Mouse (Mus musculus): Measurements from ENCODE around the gene Cnot3. TPM values are rescaled to one million over a fixed set of nuclear protein-coding genes. Genes with fewer than 3 reads are reported as not detected.

The Cnot3 gene
- polyA plus RNA-seq, 2 experiments: 20.2 to 30.2 TPM

- Histone ChIP-seq H3K9me3 (ENCODE audit: control insufficient read depth, low read length) (no peaks in the 10 kb centered on the region), H3K4me1 (replicated peaks; ENCODE audit: control insufficient read depth in 2 of 2, insufficient read depth in 2 of 2, low read length in 1 of 2) (no peaks in the 10 kb centered on the region), H3K27me3 (ENCODE audit: control insufficient read depth, insufficient read depth, low read length) (no peaks in the 10 kb centered on the region), H3K27ac (no peak overlapping the region), H3K4me3 (ENCODE audit: insufficient read depth in 1 of 2, low read depth in 2 of 2, low read length in 2 of 2) (no peak overlapping the region), H3K4me2 (ENCODE audit: low read depth) (no peak overlapping the region), H3K36me3 (replicated peaks; ENCODE audit: control insufficient read depth, insufficient read depth, low read depth) (no peaks in the 10 kb centered on the region), H3K9ac (replicated peaks) (no peak overlapping the region)
- ATAC-seq (ENCODE audit: insufficient read depth) (no peak), DNase-seq (ENCODE audit: low read depth in 3 of 3, low spot score in 3 of 3) (no peak)
- WGBS (ENCODE audit: insufficient replicate concordance): 82% methylated on average over 31 of the region's 31 CpGs
- TF ChIP-seq EP300 (IDR thresholded peaks at IDR 0.05; ENCODE audit: low read depth): no peak
Measured at GRCm38 (mm10) chr7:3685400-3686187, 40.5 kb downstream of the Cnot3 start.

- peaks cover 4 to 11% of the 10 kb centered on the region in 2 experiments; a peak in 3 of 4 replicates for H3K4me1 ChIP-seq (replicated peaks; ENCODE audit: control insufficient read depth in 2 of 2, insufficient read depth in 2 of 2, low read length in 1 of 2)
- H3K27me3 ChIP-seq (ENCODE audit: control insufficient read depth, insufficient read depth, low read length): no peaks in the 10 kb centered on the region
- no peak for DNase-seq (ENCODE audit: low read depth in 3 of 3, low spot score in 3 of 3)
- H3K9me3 ChIP-seq (ENCODE audit: control insufficient read depth, low read length): no peaks in the 10 kb centered on the region
- peak overlapping the region; percentile 81; the same call in 1 of the 2 replicates for H3K9ac ChIP-seq (replicated peaks)
- WGBS (ENCODE audit: insufficient replicate concordance): 8% methylated on average over 3 of the region's 3 CpGs
- no peak overlapping the region for H3K27ac ChIP-seq
- TF ChIP-seq EP300 (IDR thresholded peaks at IDR 0.05; ENCODE audit: low read depth) (no peak), CTCF (IDR thresholded peaks at IDR 0.05; ENCODE audit: low read depth) (no peak)
- H3K4me2 ChIP-seq (ENCODE audit: low read depth): peak overlapping the region; percentile 95
- no peaks in the 10 kb centered on the region for H3K36me3 ChIP-seq (replicated peaks; ENCODE audit: control insufficient read depth, insufficient read depth, low read depth)
- no peak for ATAC-seq (ENCODE audit: insufficient read depth)
- peak overlapping the region; percentile 77 to 88 for H3K4me3 ChIP-seq (ENCODE audit: insufficient read depth in 1 of 2, low read depth in 2 of 2, low read length in 2 of 2)
Measured at GRCm38 (mm10) chr7:3691919-3692318, 46.9 kb downstream of the Cnot3 start.

- under 1% methylated on average over 49 of the region's 49 CpGs for WGBS (ENCODE audit: insufficient replicate concordance)
- peaks cover 4 to 11% of the 10 kb centered on the region in 2 experiments; a peak in 3 of 4 replicates for H3K4me1 ChIP-seq (replicated peaks; ENCODE audit: control insufficient read depth in 2 of 2, insufficient read depth in 2 of 2, low read length in 1 of 2)
- no peaks in the 10 kb centered on the region for H3K36me3 ChIP-seq (replicated peaks; ENCODE audit: control insufficient read depth, insufficient read depth, low read depth)
- peak within 1 kb of the TSS; percentile 81 for H3K9ac ChIP-seq (replicated peaks)
- no peaks in the 10 kb centered on the region for H3K9me3 ChIP-seq (ENCODE audit: control insufficient read depth, low read length)
- ATAC-seq (ENCODE audit: insufficient read depth) (no peak), DNase-seq (ENCODE audit: low read depth in 3 of 3, low spot score in 3 of 3) (no peak)
- H3K27me3 ChIP-seq (ENCODE audit: control insufficient read depth, insufficient read depth, low read length): no peaks in the 10 kb centered on the region
- no peak for TF ChIP-seq EP300 (IDR thresholded peaks at IDR 0.05; ENCODE audit: low read depth)
- TF ChIP-seq CTCF (IDR thresholded peaks at IDR 0.05; ENCODE audit: low read depth): no peak; the same call in 1 of the 2 replicates
- peak within 1 kb of the TSS; percentile 95 for H3K4me2 ChIP-seq (ENCODE audit: low read depth)
- H3K4me3 ChIP-seq (ENCODE audit: insufficient read depth in 1 of 2, low read depth in 2 of 2, low read length in 2 of 2): peak within 1 kb of the TSS; percentile 77 to 88
- peak within 1 kb of the TSS; percentile 74 for H3K27ac ChIP-seq
Measured at GRCm38 (mm10) chr7:3692382-3692986, 47.4 kb downstream of the Cnot3 start, which contains the start of gene Tsen34. Gene Tsen34 (plus strand): TSS chr7:3692863.

- Histone ChIP-seq H3K9me3 (ENCODE audit: control insufficient read depth, low read length) (no peaks in the 10 kb centered on the region), H3K4me3 (ENCODE audit: insufficient read depth in 1 of 2, low read depth in 2 of 2, low read length in 2 of 2) (peak within 1 kb of the TSS; percentile 77 to 88), H3K27me3 (ENCODE audit: control insufficient read depth, insufficient read depth, low read length) (no peaks in the 10 kb centered on the region), H3K4me1 (replicated peaks; ENCODE audit: control insufficient read depth in 2 of 2, insufficient read depth in 2 of 2, low read length in 1 of 2) (peaks cover 4 to 11% of the 10 kb centered on the region in 2 experiments; a peak in 3 of 4 replicates), H3K9ac (replicated peaks) (peak within 1 kb of the TSS; percentile 81), H3K27ac (peak within 1 kb of the TSS; percentile 74), H3K4me2 (ENCODE audit: low read depth) (peak within 1 kb of the TSS; percentile 95), H3K36me3 (replicated peaks; ENCODE audit: control insufficient read depth, insufficient read depth, low read depth) (no peaks in the 10 kb centered on the region; the same call in 1 of the 2 replicates)
- peak; percentile 87 to 93 (median 89) for DNase-seq (ENCODE audit: low read depth in 3 of 3, low spot score in 3 of 3)
- TF ChIP-seq CTCF (IDR thresholded peaks at IDR 0.05; ENCODE audit: low read depth) (no peak), EP300 (IDR thresholded peaks at IDR 0.05; ENCODE audit: low read depth) (no peak)
- under 1% methylated on average over 55 of the region's 55 CpGs for WGBS (ENCODE audit: insufficient replicate concordance)
- ATAC-seq (ENCODE audit: insufficient read depth): peak; percentile 82
Measured at GRCm38 (mm10) chr7:3692987-3693808, 48.1 kb downstream of the Cnot3 start, which contains the start of gene Mboat7. Gene Mboat7 (minus strand): TSS chr7:3693523.

Measured in liver, embryonic 14.5 days (tissue).